Mouse (Mus musculus): ENCODE data around the gene Wdr3. TPM values are rescaled to one million over a fixed set of nuclear protein-coding genes. Genes with fewer than 3 reads are reported as not detected.

Gene Wdr3
- 49.1 and 57.9 TPM in 2 replicates for polyA plus RNA-seq (2012; rRNA removed)

DNA sequence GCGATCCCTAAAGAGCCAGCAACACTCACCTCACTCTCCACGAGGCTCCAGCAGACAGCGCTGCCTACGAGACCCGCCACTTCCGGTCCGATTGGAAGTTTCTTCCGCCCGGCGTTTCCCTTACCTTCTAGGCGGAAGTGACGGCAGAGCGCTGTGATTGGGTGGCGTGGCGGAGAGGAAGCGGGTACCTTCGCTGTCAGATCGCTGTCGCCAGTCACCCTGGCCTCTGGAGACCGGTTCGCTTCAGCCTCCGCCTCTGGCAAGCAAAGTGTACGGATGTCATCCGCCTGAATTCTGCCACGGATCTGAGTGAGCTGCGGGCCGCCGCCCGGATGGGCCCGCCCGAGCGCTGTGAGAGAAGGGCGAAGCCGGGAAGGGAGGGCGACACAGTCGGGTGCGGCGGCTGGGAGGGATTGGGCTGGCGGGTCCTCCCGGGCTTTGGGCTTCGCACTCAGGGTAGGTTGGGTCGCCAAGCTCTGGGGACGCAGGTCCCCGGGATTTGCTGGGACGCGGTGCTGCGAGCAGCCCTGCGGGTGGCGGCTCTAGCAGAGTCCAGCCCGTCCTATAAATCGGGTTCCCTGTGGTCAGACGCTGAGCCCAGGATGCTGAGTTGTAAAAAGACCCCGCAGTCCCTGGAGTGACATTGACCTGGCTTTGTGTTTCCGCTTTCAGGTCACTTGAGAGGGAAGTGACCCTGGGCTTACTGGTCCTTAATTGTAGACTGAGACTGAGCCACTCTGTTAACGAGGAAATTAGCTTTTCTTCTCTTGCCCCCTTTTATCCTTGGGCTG, at the start of gene Wdr3, which contains the start of gene Gdap2:
TSS of gene Wdr3 (minus strand) at position 93 of the 791 bp plus-strand sequence.
TSS of gene Gdap2 (plus strand) at position 67 of the 791 bp plus-strand sequence.

Other genes with a start within 250 kb of the Wdr3 start
- 25.7 and 28.6 TPM in 2 replicates for gene Gdap2, start within 50 bp of the Wdr3 start, polyA plus RNA-seq (2012; rRNA removed)

Data from central nervous system, embryonic 14 days (tissue).